In genomic region chr14:75756971-75757370, GRCm38 (mm10) we compare ENCODE assay signal across 17 mouse cellular contexts.
"Had no signal": no experiment of that assay in that cellular context is flagged by ENCODE, and none has a peak within 500 bp of the region (broad histone marks: within the 10 kb centered on the region; RNA-seq: fewer than 3 reads in every experiment).

No protein-coding gene starts in this region.

- H3K4me3 ChIP-seq: limb, embryonic 12.5 days; liver, embryonic 13.5 days; lung, embryonic 15.5 days; megakaryocyte, embryonic 14.5 days; midbrain, embryonic 15.5 days; neural tube, embryonic 13.5 days had no signal

- H3K36me3 ChIP-seq: limb, embryonic 12.5 days; lung, embryonic 15.5 days; midbrain, embryonic 15.5 days had no signal

- H3K9me3 ChIP-seq: limb, embryonic 12.5 days; liver, embryonic 13.5 days; lung, embryonic 15.5 days; megakaryocyte, embryonic 14.5 days; midbrain, embryonic 15.5 days; neural tube, embryonic 13.5 days had no signal

- H3K27ac ChIP-seq: limb, embryonic 12.5 days; liver, embryonic 13.5 days; lung, embryonic 15.5 days; macrophage; midbrain, embryonic 15.5 days; neural tube, embryonic 13.5 days had no signal

- DNase-seq: layer of hippocampus, adult 9-11 months; layer of hippocampus, postnatal 36 days; liver; liver, embryonic 13.5 days; liver, postnatal 0 days; lung, postnatal 14 days; retina, postnatal 1 day; right cerebral cortex, postnatal 4 days; spleen, adult 18-20 months; thymus, adult 2 months; thymus, postnatal 25 days had no signal

- H3K27me3 ChIP-seq: lung, embryonic 15.5 days; megakaryocyte, embryonic 14.5 days had no signal
